Mouse (Mus musculus): Measurements from ENCODE around the gene Tomm20. TPM values are rescaled to one million over a fixed set of nuclear protein-coding genes. Genes with fewer than 3 reads are reported as not detected.
A peak's percentile ranks its signal among the peaks of the same experiment; 100 is the strongest.

Gene Tomm20
- polyA plus RNA-seq, 1 experiment from 2014 or later, result 316 TPM

DNA sequence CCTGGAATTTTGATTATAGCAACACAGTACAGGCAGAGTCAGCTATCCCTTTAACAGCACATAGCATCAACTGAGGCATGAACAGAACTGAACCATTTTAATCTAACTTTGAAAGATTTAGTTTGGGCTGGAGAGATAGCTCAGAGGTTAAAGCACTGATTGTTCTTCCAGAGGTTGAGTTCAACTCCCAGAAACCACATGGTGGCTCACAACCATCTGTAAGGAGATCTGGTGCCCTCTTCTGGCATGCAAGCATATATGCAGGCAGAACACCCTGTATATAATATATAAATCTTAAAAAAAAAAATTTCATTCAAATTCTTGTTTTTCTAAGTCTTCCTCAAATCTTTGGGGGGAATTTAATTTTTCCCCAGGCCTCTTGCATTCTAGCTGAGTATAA lies 9.7 kb downstream of the Tomm20 start:
- in situ Hi-C loops (cut with MboI; ENCODE audit: low pct_unique_long_range_greater_than_20kb), result no loop called here

DNA sequence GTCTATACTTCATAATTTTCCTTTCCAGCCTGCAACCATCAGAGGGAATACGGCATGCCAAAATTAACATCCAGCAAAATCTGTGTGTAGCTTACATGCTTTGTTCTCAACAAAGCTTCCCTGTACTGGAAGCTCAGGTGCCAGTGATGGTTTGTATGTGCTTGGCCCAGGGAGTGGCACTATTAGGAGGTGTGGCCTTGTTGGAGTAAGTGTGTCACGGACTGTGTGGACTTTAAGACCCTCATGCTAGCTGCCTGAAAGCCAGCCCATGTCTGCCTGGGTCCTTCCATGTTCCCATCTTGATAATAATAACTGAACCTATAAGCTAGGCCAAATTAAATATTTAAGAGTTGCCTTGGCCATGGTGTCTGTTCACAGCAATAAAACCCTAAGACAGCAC lies 10.3 kb downstream of the Tomm20 start:
- in situ Hi-C loops (cut with MboI; ENCODE audit: low pct_unique_long_range_greater_than_20kb), result no loop called here

More for the DNA sequence above, 9.7 kb downstream of the Tomm20 start:
- ChIA-PET CTCF (interaction anchor here (0.9 to 1.4 kb wide), 6 partner anchors 9 to 455 kb away, joined by 3 to 5 read pairs (median 3); no protein-coding TSS in a partner anchor), POLR2A (interaction anchor here (1.0 to 1.2 kb wide), 2 partner anchors 9 to 10 kb away, joined by 3 to 4 read pairs; partner anchors contain the start of gene Tomm20)
- no peaks in the 10 kb centered on the region for H3K27me3 ChIP-seq
- DNase-seq (ENCODE audit: low read depth, low spot score) (no peak), ATAC-seq (no peak)
- TF ChIP-seq CTCF (IDR thresholded peaks at IDR 0.05), result peak; percentile 78

DNA sequence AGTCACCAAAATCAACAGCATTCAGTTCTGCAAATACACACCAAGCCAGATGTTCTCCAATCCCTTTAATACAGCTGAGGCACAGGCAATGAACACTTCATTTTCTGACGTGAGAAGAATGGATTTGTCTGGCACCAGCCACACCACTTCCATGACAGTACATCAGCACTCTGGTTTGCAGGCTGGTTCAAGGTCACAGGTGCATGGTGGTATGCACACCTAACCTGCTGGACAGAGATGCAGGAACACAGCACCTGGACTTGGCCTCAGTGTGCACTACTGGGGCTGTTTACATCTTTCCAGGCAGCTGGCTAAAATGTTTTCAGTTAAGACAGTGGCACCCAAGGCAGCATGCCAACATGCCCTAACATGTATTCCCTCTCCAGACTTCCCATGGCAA lies 13.0 kb downstream of the Tomm20 start:
- no peaks in the 10 kb centered on the region for H3K27me3 ChIP-seq
- no peak for TF ChIP-seq CTCF (IDR thresholded peaks at IDR 0.05)
- POLR2A ChIA-PET, result no interaction called here
- CTCF ChIA-PET, result interaction anchor here (6.8 kb wide), 1 partner anchor 44 kb away, joined by 55 read pairs; no protein-coding TSS in a partner anchor
- DNase-seq (ENCODE audit: low read depth, low spot score), result no peak
- ATAC-seq, result no peak
- in situ Hi-C loops (cut with MboI; ENCODE audit: low pct_unique_long_range_greater_than_20kb), result loop anchor here (5.0 kb wide), 1 partner anchor 45 kb away; no protein-coding TSS in a partner anchor

More for the DNA sequence above, 10.3 kb downstream of the Tomm20 start:
- no peak for TF ChIP-seq CTCF (IDR thresholded peaks at IDR 0.05)
- ATAC-seq (no peak), DNase-seq (ENCODE audit: low read depth, low spot score) (no peak)
- POLR2A ChIA-PET, result interaction anchor here (1.0 to 1.2 kb wide), 2 partner anchors 8 to 11 kb away, joined by 3 to 4 read pairs; partner anchors contain the start of gene Tomm20
- CTCF ChIA-PET, result interaction anchor here (0.6 to 1.4 kb wide), 6 partner anchors 8 to 454 kb away, joined by 3 to 5 read pairs (median 3); no protein-coding TSS in a partner anchor
- H3K27me3 ChIP-seq, result no peaks in the 10 kb centered on the region

DNA sequence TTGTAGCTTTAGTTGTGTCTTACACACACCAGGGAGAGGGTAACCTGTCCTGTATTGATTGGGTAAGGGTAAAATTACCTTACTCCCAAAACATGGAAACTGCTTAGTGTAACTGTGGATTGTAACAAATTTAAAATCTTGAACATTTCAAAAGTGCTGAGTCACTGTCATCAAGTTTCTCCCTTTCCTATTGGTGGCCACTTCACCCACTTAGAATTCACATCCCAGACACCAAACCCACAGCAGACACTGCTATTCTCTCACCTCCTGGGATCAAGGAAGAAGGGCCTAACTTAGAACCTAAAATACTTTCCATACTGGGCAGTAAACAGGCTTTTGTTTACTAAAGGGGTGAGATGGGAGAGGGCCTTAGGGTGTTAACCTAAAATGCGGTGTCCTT lies 13.4 kb downstream of the Tomm20 start:
- CTCF ChIA-PET, result interaction anchor here (1.0 to 6.8 kb wide), 2 partner anchors 39 to 44 kb away, joined by 5 to 55 read pairs; partner anchors contain the start of gene Rbm34
- ATAC-seq, result no peak
- H3K27me3 ChIP-seq, result no peaks in the 10 kb centered on the region
- no peak for TF ChIP-seq CTCF (IDR thresholded peaks at IDR 0.05)
- DNase-seq (ENCODE audit: low read depth, low spot score), result no peak
- POLR2A ChIA-PET, result no interaction called here
- in situ Hi-C loops (cut with MboI; ENCODE audit: low pct_unique_long_range_greater_than_20kb), result loop anchor here (5.0 kb wide), 1 partner anchor 45 kb away; no protein-coding TSS in a partner anchor

DNA sequence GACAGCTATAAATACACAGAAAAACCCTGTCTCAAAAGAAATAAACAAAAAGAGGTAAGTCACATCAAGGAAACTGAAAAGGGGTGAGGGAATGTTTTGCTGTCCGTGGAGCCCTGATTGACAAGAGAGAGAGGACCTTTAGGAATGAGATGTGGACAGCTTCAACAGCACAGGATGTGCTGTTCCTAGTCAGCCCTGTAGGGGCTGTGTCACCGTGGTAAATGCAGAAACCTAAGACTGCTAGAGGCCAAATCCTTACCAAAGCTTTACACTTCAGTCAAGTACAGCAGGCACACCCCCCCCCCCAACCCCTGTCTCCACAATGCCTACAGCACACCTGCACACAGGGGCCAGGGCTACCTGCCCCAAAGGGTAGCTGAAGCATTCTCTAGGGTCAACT lies 13.9 kb downstream of the Tomm20 start:
- CTCF ChIA-PET, result interaction anchor here (1.0 to 6.8 kb wide), 5 partner anchors 8 to 44 kb away, joined by 4 to 55 read pairs (median 6); partner anchors contain the start of gene Rbm34
- H3K27me3 ChIP-seq, result no peaks in the 10 kb centered on the region
- POLR2A ChIA-PET, result interaction anchor here (0.6 to 0.8 kb wide), 3 partner anchors 40 to 1880 kb away, joined by 3 to 4 read pairs (median 3); no protein-coding TSS in a partner anchor
- DNase-seq (ENCODE audit: low read depth, low spot score) (no peak), ATAC-seq (no peak)
- TF ChIP-seq CTCF (IDR thresholded peaks at IDR 0.05), result peak; percentile 42
- in situ Hi-C loops (cut with MboI; ENCODE audit: low pct_unique_long_range_greater_than_20kb), result loop anchor here (5.0 kb wide), 1 partner anchor 46 kb away; no protein-coding TSS in a partner anchor

DNA sequence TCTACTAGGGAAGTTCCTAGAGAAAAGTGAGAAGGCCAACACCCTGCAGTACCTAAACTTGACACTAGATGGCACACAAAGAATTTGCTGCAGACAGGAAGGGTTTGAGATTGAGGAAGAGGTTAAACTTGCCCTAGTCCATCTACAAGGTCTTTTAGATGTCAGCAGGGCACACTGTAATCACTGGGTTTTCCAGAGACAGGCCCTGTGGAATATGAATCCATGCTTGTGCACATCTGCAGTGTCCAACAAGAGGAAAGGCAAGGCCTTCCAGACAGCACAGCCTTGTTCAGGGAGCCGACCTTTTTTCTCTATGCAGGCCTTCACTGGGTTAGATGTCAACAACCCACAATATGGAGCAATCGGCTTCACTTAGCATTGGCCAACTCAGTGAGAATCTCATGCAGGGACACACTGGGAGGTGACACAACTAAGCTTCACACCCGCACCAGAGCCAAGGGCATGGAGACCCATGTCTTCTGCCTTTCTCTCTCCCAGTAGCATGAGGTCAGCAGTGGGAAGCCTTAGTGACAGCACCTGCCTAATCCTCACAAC lies 16.0 kb downstream of the Tomm20 start:
- no peaks in the 10 kb centered on the region for H3K27me3 ChIP-seq
- TF ChIP-seq CTCF (IDR thresholded peaks at IDR 0.05), result peak; percentile 86
- POLR2A ChIA-PET, result interaction anchor here (0.9 to 1.1 kb wide), 3 partner anchors 14 to 41 kb away, joined by 3 to 11 read pairs (median 3); partner anchors contain the start of gene Rbm34
- peak; percentile 32 for ATAC-seq
- in situ Hi-C loops (cut with MboI; ENCODE audit: low pct_unique_long_range_greater_than_20kb), result loop anchor here (5.0 kb wide), 2 partner anchors 48 to 662 kb away; no protein-coding TSS in a partner anchor
- CTCF ChIA-PET, result interaction anchor here (1.0 to 6.8 kb wide), 6 partner anchors 9 to 347 kb away, joined by 3 to 55 read pairs (median 6); no protein-coding TSS in a partner anchor
- no peak for DNase-seq (ENCODE audit: low read depth, low spot score)

DNA sequence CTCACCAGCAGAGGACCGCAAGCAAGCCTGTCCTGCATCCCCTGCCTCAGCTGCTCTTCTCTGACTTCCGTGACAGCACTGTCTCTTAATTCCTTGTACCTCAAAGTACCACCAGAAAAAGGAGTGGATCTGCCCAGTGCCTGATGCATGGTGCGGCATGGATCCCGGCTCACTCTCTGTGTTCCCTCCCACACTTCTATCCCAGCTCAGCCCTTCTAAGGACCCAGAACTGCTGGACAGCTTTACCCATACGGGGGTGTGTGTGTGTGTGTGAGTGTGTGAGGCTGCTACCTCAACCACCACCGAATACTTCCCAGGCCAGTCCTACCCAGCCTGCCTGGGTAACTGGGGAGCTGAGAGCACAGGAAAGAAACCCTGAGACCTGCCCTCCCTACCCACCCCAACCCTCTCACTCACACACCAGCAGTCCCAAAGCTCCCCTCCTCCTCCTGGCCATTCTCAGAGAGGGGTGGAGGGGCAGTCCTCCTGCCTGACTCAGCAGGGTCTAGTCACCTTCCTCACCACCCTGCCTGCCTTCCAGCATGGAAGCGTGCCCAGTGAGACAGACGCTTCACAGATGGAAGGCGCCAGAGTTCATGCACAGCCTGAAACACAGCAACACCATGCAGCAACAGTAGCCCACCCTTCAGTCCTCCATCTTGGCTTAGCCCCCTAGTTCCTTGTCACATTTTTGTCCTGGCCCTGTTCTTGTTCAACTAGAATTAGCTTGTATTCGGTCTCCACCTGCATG lies 16.7 kb downstream of the Tomm20 start:
- no peaks in the 10 kb centered on the region for H3K27me3 ChIP-seq
- in situ Hi-C loops (cut with MboI; ENCODE audit: low pct_unique_long_range_greater_than_20kb), result loop anchor here (5.0 kb wide), 1 partner anchor 662 kb away; no protein-coding TSS in a partner anchor
- ChIA-PET CTCF (interaction anchor here (1.0 to 6.8 kb wide), 4 partner anchors 47 to 447 kb away, joined by 3 to 55 read pairs (median 7); no protein-coding TSS in a partner anchor), POLR2A (interaction anchor here (0.8 to 0.9 kb wide), 2 partner anchors 15 to 17 kb away, joined by 3 to 8 read pairs; partner anchors contain the start of gene Tomm20)
- ATAC-seq, result no peak
- TF ChIP-seq CTCF (IDR thresholded peaks at IDR 0.05), result no peak
- DNase-seq (ENCODE audit: low read depth, low spot score), result no peak

DNA sequence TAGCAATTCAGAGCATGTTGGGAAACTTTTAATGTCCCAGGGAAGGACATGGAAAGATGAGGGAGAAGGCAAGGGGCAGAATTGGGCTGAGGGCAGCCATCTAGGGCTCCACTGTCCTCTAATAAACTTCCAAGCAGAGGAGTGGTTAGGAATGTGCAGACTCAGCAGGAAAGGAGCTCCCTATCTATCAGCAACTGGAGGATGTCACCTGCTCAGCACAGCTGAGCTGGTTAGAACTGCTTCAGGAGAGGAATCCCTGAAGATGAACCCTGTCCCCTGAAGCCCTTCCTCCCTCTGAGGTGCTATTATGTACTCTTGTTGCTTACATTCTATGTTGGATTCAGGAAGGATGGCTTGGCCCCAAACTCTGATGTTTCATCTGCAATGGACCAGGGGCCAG lies 17.6 kb downstream of the Tomm20 start:
- POLR2A ChIA-PET, result interaction anchor here (1.4 kb wide), 1 partner anchor 8 kb away, joined by 4 read pairs; no protein-coding TSS in a partner anchor
- no peak for DNase-seq (ENCODE audit: low read depth, low spot score)
- no peak for ATAC-seq
- CTCF ChIA-PET, result interaction anchor here (0.7 to 6.8 kb wide), 5 partner anchors 35 to 446 kb away, joined by 3 to 55 read pairs (median 5); no protein-coding TSS in a partner anchor
- in situ Hi-C loops (cut with MboI; ENCODE audit: low pct_unique_long_range_greater_than_20kb), result loop anchor here (5.0 kb wide), 1 partner anchor 661 kb away; no protein-coding TSS in a partner anchor
- no peaks in the 10 kb centered on the region for H3K27me3 ChIP-seq
- no peak for TF ChIP-seq CTCF (IDR thresholded peaks at IDR 0.05)

DNA sequence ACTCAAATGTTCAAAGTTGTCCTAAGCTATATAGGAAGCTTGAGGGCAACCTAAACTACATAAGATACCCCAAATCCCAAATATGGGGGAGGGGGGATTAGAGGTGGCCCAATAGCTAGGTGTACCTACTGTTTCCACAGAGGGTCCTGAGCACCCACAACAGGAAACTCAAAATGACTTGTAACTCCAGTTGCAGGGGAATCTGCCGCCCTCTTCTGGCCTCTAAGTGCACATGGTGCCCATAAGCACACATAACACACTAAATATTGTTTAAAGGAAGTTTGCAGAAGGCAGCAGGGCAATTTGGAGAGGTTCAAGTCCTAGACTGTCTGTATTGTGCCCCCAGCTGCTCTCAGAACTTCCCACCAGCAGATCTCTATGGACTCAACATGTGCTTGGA lies 18.6 kb downstream of the Tomm20 start:
- CTCF ChIA-PET, result interaction anchor here (0.9 to 6.8 kb wide), 5 partner anchors 9 to 445 kb away, joined by 3 to 55 read pairs (median 3); no protein-coding TSS in a partner anchor
- H3K27me3 ChIP-seq, result no peaks in the 10 kb centered on the region
- no peak for DNase-seq (ENCODE audit: low read depth, low spot score)
- ATAC-seq, result no peak
- peak; percentile 77 for TF ChIP-seq CTCF (IDR thresholded peaks at IDR 0.05)
- POLR2A ChIA-PET, result interaction anchor here (1.4 kb wide), 1 partner anchor 8 kb away, joined by 4 read pairs; no protein-coding TSS in a partner anchor
- in situ Hi-C loops (cut with MboI; ENCODE audit: low pct_unique_long_range_greater_than_20kb), result loop anchor here (5.0 kb wide), 1 partner anchor 660 kb away; no protein-coding TSS in a partner anchor

DNA sequence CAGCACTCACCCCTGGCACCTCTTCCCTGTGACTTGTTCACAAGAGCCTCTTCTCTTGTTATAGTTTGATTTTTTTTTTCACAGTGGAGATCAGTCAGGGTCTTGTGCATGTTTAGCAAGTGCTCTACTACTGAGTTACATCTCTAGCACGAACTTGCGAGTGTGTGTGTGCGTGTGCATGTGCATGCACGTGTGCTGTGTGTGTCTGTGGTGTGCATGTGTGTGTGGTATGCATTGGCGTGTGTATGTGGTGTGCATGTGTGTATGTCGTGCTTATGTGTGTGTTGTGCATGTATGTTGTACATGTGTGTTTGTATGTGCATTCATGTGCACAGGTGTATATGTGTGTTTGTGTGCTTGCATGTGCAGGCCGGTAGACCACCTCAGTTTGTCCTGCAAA lies 22.7 kb downstream of the Tomm20 start:
- TF ChIP-seq CTCF (IDR thresholded peaks at IDR 0.05), result no peak
- ChIA-PET CTCF (interaction anchor here (0.7 to 4.8 kb wide), 2 partner anchors 425 to 441 kb away, joined by 3 to 33 read pairs; no protein-coding TSS in a partner anchor), POLR2A (no interaction called here)
- in situ Hi-C loops (cut with MboI; ENCODE audit: low pct_unique_long_range_greater_than_20kb), result loop anchor here (5.0 kb wide), 5 partner anchors 71 to 426 kb away; no protein-coding TSS in a partner anchor
- ATAC-seq (no peak), DNase-seq (ENCODE audit: low read depth, low spot score) (no peak)
- no peaks in the 10 kb centered on the region for H3K27me3 ChIP-seq
